Mouse (Mus musculus): ENCODE data around the gene Cplx2. TPM values are rescaled to one million over a fixed set of nuclear protein-coding genes. Genes with fewer than 3 reads are reported as not detected.

Gene Cplx2
- polyA plus RNA-seq, 1 experiment from 2014 or later, result 6.0 TPM

DNA sequence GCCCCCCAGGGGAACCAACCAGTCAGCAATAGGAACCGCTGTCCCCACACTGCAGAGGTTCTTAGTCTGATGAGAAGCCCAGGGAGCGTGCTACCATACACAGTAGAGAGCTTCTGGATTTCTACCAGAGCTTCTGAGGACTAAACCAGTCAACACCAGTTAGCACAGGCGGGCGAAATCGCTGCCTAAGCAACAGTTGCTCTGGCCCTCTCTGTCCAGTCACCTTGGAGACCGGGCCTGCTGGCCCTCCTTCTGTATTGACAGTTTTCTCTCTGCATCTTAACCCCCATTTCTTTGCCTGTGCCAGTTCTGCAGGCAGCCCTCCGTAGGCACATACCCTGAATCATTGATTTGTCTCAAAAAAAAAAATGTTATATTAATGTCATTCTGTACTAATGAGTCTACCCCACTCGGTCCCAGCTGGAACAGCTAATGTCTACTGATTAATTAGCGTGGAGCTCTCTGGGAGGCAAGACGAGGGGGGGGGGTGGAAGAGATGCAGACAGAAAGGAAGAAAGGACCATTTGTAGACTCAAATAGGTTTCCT is 47.7 kb downstream of the Cplx2 start:
- no peak for ATAC-seq (ENCODE audit: low FRiP score, low TSS enrichment)
- Histone ChIP-seq H3K9ac (replicated peaks; ENCODE audit: low read length) (no peak overlapping the region), H3K9me3 (ENCODE audit: low read length) (peaks cover 6% of the 10 kb centered on the region; the same call in 1 of the 2 replicates), H3K4me2 (replicated peaks; ENCODE audit: low read depth, low read length) (no peak overlapping the region), H3K4me3 (ENCODE audit: low read length) (no peak overlapping the region), H3K36me3 (ENCODE audit: insufficient read depth, low read length) (no peaks in the 10 kb centered on the region), H3K4me1 (ENCODE audit: insufficient read depth, low read length) (no peaks in the 10 kb centered on the region), H3K27ac (ENCODE audit: low read length) (no peak overlapping the region), H3K27me3 (ENCODE audit: insufficient read depth, low read length) (no peaks in the 10 kb centered on the region)
- 71% methylated on average over 10 of the region's 10 CpGs for WGBS

DNA sequence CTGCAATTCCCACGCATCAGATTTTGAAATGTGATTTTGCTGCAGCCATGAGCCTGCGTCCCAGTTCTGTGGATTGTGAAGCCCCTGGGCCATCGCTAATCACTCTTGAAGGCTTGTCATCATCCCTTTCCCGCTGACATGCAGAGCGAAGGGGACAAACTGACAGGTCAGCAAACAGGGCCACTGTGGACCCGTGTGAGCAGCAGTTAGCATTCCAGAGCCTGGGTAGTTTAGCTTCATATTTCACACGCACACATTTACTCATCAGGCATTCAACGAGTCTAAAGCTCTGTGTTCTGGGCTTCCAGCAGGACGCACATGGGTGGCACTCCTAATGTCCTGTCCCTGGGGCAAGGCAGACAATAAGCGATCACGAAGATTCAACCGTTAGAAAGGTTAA is 49.1 kb downstream of the Cplx2 start:
- Histone ChIP-seq H3K27me3 (ENCODE audit: insufficient read depth, low read length) (no peaks in the 10 kb centered on the region), H3K4me2 (replicated peaks; ENCODE audit: low read depth, low read length) (no peak overlapping the region), H3K36me3 (ENCODE audit: insufficient read depth, low read length) (no peaks in the 10 kb centered on the region), H3K4me3 (ENCODE audit: low read length) (no peak overlapping the region), H3K9ac (replicated peaks; ENCODE audit: low read length) (no peak overlapping the region), H3K27ac (ENCODE audit: low read length) (no peak overlapping the region), H3K9me3 (ENCODE audit: low read length) (peaks cover 7% of the 10 kb centered on the region; the same call in 1 of the 2 replicates), H3K4me1 (ENCODE audit: insufficient read depth, low read length) (0 out of 2 replicates have a peak, but pooled peaks cover 2% of the 10 kb centered on the region)
- 73% methylated on average over 12 of the region's 12 CpGs for WGBS
- no peak for ATAC-seq (ENCODE audit: low FRiP score, low TSS enrichment)

DNA sequence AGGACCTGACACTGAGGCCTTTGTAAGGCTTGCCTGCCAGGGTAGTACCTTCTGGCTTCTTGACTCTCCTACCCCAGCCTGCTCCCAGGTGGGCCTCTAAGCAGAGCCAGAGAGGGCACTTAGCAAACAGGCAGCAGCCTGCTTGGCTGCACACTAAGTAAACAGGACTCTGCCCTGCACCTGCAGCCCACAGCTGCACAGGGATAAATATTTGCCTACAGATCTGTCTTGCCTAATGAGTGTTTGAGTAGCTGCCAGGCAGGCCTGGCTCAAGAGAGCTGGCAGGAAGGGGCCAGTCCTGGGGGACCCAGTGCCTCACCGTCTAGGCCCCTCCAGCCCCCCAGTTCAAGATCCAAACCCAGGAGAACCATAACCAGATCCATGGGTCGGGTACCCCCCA is 54.1 kb downstream of the Cplx2 start:
- Histone ChIP-seq H3K27ac (ENCODE audit: low read length) (peak overlapping the region; percentile 72), H3K4me3 (ENCODE audit: low read length) (no peak overlapping the region), H3K36me3 (ENCODE audit: insufficient read depth, low read length) (no peaks in the 10 kb centered on the region), H3K4me1 (ENCODE audit: insufficient read depth, low read length) (peaks cover 2% of the 10 kb centered on the region; the same call in 1 of the 2 replicates), H3K9me3 (ENCODE audit: low read length) (peaks cover 7% of the 10 kb centered on the region; the same call in 1 of the 2 replicates), H3K4me2 (replicated peaks; ENCODE audit: low read depth, low read length) (no peak overlapping the region), H3K9ac (replicated peaks; ENCODE audit: low read length) (no peak overlapping the region), H3K27me3 (ENCODE audit: insufficient read depth, low read length) (no peaks in the 10 kb centered on the region)
- ATAC-seq (ENCODE audit: low FRiP score, low TSS enrichment), result peak; percentile 97
- 28% methylated on average over 2 of the region's 2 CpGs for WGBS

DNA sequence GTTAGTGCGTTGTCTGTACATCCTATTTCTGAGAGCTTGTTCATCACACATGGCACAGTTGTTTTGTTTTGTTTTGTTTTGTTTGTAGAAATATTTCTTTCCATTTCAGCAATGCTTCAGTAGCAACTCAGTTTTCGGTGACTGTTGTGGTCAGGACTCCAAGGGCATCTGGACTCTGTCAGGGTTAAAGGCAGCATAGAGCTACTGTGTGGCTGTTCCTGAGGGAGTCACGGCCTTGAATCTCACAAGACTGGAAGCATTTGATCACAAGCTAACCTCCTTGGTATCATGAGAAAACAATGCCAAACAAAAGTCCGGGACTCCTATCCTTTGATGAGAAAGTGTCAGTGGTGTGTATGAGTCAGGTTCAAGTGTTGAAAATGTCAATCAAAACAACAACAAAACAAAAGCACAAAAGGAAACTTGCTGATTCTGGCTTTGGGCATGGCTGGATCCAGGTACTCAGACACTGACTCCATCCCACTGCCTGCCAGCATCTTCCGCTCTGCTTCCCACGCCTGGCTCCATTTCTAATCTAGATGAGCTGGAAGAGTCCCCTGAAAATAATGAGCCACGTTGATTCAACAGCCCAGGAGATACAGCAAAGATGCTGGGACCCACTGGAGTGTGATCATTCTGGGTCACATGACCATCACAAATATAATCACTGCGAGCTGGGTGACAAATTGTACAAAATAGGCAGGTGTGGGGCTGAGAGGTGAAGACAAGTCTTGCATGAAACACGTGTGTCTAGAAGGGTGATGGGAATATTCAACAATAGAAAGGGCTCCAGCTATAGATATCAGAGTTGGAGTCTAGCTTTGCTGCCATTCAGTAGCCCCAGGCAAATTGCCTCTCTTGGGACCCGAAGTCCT is 55.9 kb downstream of the Cplx2 start:
- H3K36me3 ChIP-seq (ENCODE audit: insufficient read depth, low read length), result no peaks in the 10 kb centered on the region
- H3K9me3 ChIP-seq (ENCODE audit: low read length), result peaks cover 7% of the 10 kb centered on the region; the same call in 1 of the 2 replicates
- whole genome bisulfite sequencing, result 68% methylated on average over 10 of the region's 10 CpGs
- ATAC-seq (ENCODE audit: low FRiP score, low TSS enrichment), result no peak
- H3K4me2 ChIP-seq (replicated peaks; ENCODE audit: low read depth, low read length), result no peak overlapping the region
- no peak overlapping the region for H3K27ac ChIP-seq (ENCODE audit: low read length)
- H3K9ac ChIP-seq (replicated peaks; ENCODE audit: low read length), result no peak overlapping the region
- H3K4me3 ChIP-seq (ENCODE audit: low read length), result no peak overlapping the region
- no peaks in the 10 kb centered on the region for H3K27me3 ChIP-seq (ENCODE audit: insufficient read depth, low read length)
- peaks cover 2% of the 10 kb centered on the region; the same call in 1 of the 2 replicates for H3K4me1 ChIP-seq (ENCODE audit: insufficient read depth, low read length)

DNA sequence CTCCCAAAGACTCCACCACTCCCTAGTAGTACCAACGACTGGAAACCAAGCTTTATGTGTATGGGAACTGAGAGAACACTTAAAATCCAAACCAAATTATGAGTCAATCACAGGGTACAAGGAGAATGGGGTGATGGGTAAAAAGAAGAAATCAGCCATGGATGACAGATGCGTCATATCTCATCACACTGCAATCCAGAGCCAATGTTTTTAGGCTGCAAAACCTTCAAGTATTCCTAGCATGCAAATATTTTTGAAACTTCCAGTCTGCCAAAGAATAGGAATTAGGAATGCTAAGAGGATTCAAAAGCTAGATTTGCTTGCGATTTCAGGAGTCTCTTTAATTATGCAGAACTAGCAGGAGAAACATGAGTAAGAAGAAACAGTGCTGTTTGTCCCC is 57.6 kb downstream of the Cplx2 start:
- no peak overlapping the region for H3K4me3 ChIP-seq (ENCODE audit: low read length)
- 74% methylated on average over 3 of the region's 3 CpGs for WGBS
- no peak overlapping the region for H3K4me2 ChIP-seq (replicated peaks; ENCODE audit: low read depth, low read length)
- ATAC-seq (ENCODE audit: low FRiP score, low TSS enrichment), result no peak
- H3K36me3 ChIP-seq (ENCODE audit: insufficient read depth, low read length), result no peaks in the 10 kb centered on the region
- peaks cover 2% of the 10 kb centered on the region; the same call in 1 of the 2 replicates for H3K4me1 ChIP-seq (ENCODE audit: insufficient read depth, low read length)
- H3K9me3 ChIP-seq (ENCODE audit: low read length), result peaks cover 2% of the 10 kb centered on the region; the same call in 1 of the 2 replicates
- H3K9ac ChIP-seq (replicated peaks; ENCODE audit: low read length), result no peak overlapping the region
- H3K27ac ChIP-seq (ENCODE audit: low read length), result no peak overlapping the region
- no peaks in the 10 kb centered on the region for H3K27me3 ChIP-seq (ENCODE audit: insufficient read depth, low read length)

DNA sequence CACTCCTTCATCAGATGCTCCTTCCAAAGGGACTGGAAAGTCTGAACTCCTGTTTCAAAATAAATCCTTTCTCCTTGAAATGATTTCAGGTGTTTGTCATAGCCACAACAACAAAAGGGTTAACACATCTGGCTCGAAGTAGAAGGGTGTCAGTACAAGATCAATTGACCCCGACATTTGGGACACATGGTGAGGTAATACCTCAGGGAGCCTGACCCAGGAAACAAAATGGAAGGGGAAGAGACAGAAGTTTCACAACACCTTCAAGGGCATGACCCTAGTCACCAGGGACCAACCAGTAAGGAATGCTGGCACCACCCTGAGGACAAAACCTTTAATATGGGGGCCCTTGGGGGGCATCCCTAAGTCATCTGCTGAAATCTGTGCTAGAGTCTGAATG is 58.9 kb downstream of the Cplx2 start:
- H3K4me2 ChIP-seq (replicated peaks; ENCODE audit: low read depth, low read length), result no peak overlapping the region
- H3K27ac ChIP-seq (ENCODE audit: low read length), result no peak overlapping the region
- H3K4me1 ChIP-seq (ENCODE audit: insufficient read depth, low read length), result no peaks in the 10 kb centered on the region; the same call in 1 of the 2 replicates
- ATAC-seq (ENCODE audit: low FRiP score, low TSS enrichment), result no peak
- no peaks in the 10 kb centered on the region for H3K36me3 ChIP-seq (ENCODE audit: insufficient read depth, low read length)
- H3K9ac ChIP-seq (replicated peaks; ENCODE audit: low read length), result no peak overlapping the region
- 33% methylated on average over 2 of the region's 2 CpGs for WGBS
- no peaks in the 10 kb centered on the region for H3K9me3 ChIP-seq (ENCODE audit: low read length)
- no peaks in the 10 kb centered on the region for H3K27me3 ChIP-seq (ENCODE audit: insufficient read depth, low read length)
- no peak overlapping the region for H3K4me3 ChIP-seq (ENCODE audit: low read length)

DNA sequence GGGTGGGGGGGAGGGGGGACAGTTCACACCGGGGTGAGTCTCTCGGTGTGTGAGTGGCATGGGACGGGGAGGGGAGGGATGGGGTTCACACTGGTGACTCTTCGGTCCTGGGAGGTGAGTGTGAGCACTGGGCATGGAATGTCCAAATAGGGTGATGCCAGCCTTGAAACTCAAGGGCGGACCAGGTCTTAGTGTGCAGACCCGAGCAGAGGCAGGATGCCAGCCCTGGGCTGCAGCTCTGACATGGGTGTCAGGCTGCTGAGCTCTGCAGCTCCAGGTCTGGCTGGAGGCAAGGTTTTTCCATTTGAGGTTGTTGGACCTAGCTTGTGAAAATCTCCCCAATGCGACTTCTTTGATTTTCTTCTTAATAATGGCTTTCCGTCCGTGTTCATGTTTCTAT is 60.0 kb downstream of the Cplx2 start:
- Histone ChIP-seq H3K36me3 (ENCODE audit: insufficient read depth, low read length) (no peaks in the 10 kb centered on the region), H3K9ac (replicated peaks; ENCODE audit: low read length) (no peak overlapping the region), H3K9me3 (ENCODE audit: low read length) (no peaks in the 10 kb centered on the region), H3K27me3 (ENCODE audit: insufficient read depth, low read length) (no peaks in the 10 kb centered on the region), H3K4me1 (ENCODE audit: insufficient read depth, low read length) (no peaks in the 10 kb centered on the region; the same call in 1 of the 2 replicates), H3K27ac (ENCODE audit: low read length) (no peak overlapping the region), H3K4me3 (ENCODE audit: low read length) (no peak overlapping the region), H3K4me2 (replicated peaks; ENCODE audit: low read depth, low read length) (no peak overlapping the region)
- 88% methylated on average over 9 of the region's 9 CpGs for WGBS
- ATAC-seq (ENCODE audit: low FRiP score, low TSS enrichment), result no peak

Other genes with a start within 250 kb of the Cplx2 start
- 0.06 TPM in 1 of 2 replicates, not detected in the other for gene Hrh2, start 179.2 kb upstream of the Cplx2 start, polyA plus RNA-seq (2015; fragmentation: Nextera tagmentation; extraction: Ambion mirVana)
- 117 and 118 TPM in 2 replicates for gene Thoc3, start 97.5 kb downstream of the Cplx2 start, polyA plus RNA-seq (2015; fragmentation: Nextera tagmentation; extraction: Ambion mirVana)
- gene Simc1, start 132.4 kb downstream of the Cplx2 start, polyA plus RNA-seq (2015; fragmentation: Nextera tagmentation; extraction: Ambion mirVana), result 11.0 and 14.2 TPM in 2 replicates
- gene 4833439L19Rik, start 194.1 kb downstream of the Cplx2 start, polyA plus RNA-seq (2015; fragmentation: Nextera tagmentation; extraction: Ambion mirVana), result 202 and 205 TPM in 2 replicates
- 31.8 and 37.8 TPM in 2 replicates for gene Arl10, start 203.7 kb downstream of the Cplx2 start, polyA plus RNA-seq (2015; fragmentation: Nextera tagmentation; extraction: Ambion mirVana)
- gene Nop16, start 218.7 kb downstream of the Cplx2 start, polyA plus RNA-seq (2015; fragmentation: Nextera tagmentation; extraction: Ambion mirVana), result 97.6 and 106 TPM in 2 replicates
- gene Higd2a, start 218.9 kb downstream of the Cplx2 start, polyA plus RNA-seq (2015; fragmentation: Nextera tagmentation; extraction: Ambion mirVana), result 203 and 208 TPM in 2 replicates
- gene Cltb, start 240.0 kb downstream of the Cplx2 start, polyA plus RNA-seq (2015; fragmentation: Nextera tagmentation; extraction: Ambion mirVana), result 45.2 and 47.1 TPM in 2 replicates

Data from kidney, embryonic 16.5 days (tissue).